Mouse (Mus musculus): ENCODE measurements around the gene Tbp. TPM values are rescaled to one million over a fixed set of nuclear protein-coding genes. Genes with fewer than 3 reads are reported as not detected.

Tbp gene
- total and polyA plus RNA-seq, 3 experiments = 38.5 to 490 (median 79.6) TPM

- no peaks in the 10 kb centered on the region for H3K9me3 ChIP-seq (replicated peaks; ENCODE audit: insufficient read depth, low read length)
- H3K27me3 ChIP-seq (ENCODE audit: control insufficient read depth in 1 of 2, insufficient read depth in 2 of 2, low read length in 2 of 2) = no peaks in the 10 kb centered on the region
- H3K4me3 ChIP-seq (ENCODE audit: control insufficient read depth in 1 of 2, insufficient read depth in 1 of 2, low read depth in 2 of 2, low read length in 2 of 2) = no peak overlapping the region
- TF ChIP-seq CTCF (IDR thresholded peaks at IDR 0.05 in 2 of 3, conservative IDR thresholded peaks at IDR 0.05 in 1 of 3; ENCODE audit: control insufficient read depth in 1 of 3, insufficient read depth in 1 of 3, low read depth in 2 of 3, low read length in 3 of 3, poor library complexity in 1 of 3, severe bottlenecking in 1 of 3) (no peak), ZMIZ1 (IDR thresholded peaks at IDR 0.05; ENCODE audit: low read depth, low read length) (no peak), RAD21 (IDR thresholded peaks at IDR 0.05; ENCODE audit: low read depth, low read length) (no peak), MXI1 (IDR thresholded peaks at IDR 0.05; ENCODE audit: low read depth, low read length) (no peak), MYB (IDR thresholded peaks at IDR 0.05; ENCODE audit: low read depth, low read length) (no peak), MYC (IDR thresholded peaks at IDR 0.05; ENCODE audit: low read depth, low read length) (no peak), NRF1 (IDR thresholded peaks at IDR 0.05; ENCODE audit: insufficient read depth, low read depth, low read length, poor library complexity, severe bottlenecking) (no peak), RCOR1 (IDR thresholded peaks at IDR 0.05; ENCODE audit: low read depth, low read length) (no peak), POLR2AphosphoS5 (IDR thresholded peaks at IDR 0.05; ENCODE audit: borderline replicate concordance, low read depth, low read length) (no peak), KAT2A (conservative IDR thresholded peaks at IDR 0.05; ENCODE audit: low read depth, low read length) (no peak), ZNF384 (IDR thresholded peaks at IDR 0.05; ENCODE audit: low read depth, low read length) (no peak), MAFK (IDR thresholded peaks at IDR 0.05; ENCODE audit: borderline replicate concordance, low read depth, low read length) (no peak), CHD2 (IDR thresholded peaks at IDR 0.05; ENCODE audit: low read length) (no peak), UBTF (IDR thresholded peaks at IDR 0.05; ENCODE audit: borderline replicate concordance, insufficient read depth, low read depth, low read length) (no peak), SIN3A (IDR thresholded peaks at IDR 0.05; ENCODE audit: low read length) (no peak), MEF2A (IDR thresholded peaks at IDR 0.05; ENCODE audit: extremely low read depth, insufficient replicate concordance, low read depth, low read length, poor library complexity, severe bottlenecking) (no peak), MAZ (IDR thresholded peaks at IDR 0.05; ENCODE audit: low read depth, low read length) (no peak), JUND (IDR thresholded peaks at IDR 0.05; ENCODE audit: low read depth, low read length) (no peak)
- H3K79me2 ChIP-seq (ENCODE audit: control insufficient read depth, insufficient read depth, low read length, poor library complexity) = 0 out of 2 replicates have a peak, but pooled peaks cover 2% of the 10 kb centered on the region
- H3K36me3 ChIP-seq (ENCODE audit: control insufficient read depth in 1 of 2, insufficient read depth in 2 of 2, low read length in 2 of 2) = peaks cover 0 to 74% of the 10 kb centered on the region in 2 experiments; a peak in 2 of 4 replicates
- no peak overlapping the region for H3K27ac ChIP-seq (ENCODE audit: control insufficient read depth, low read depth, low read length)
- H3K9ac ChIP-seq (ENCODE audit: control insufficient read depth, low read depth, low read length, poor library complexity, severe bottlenecking) = no peak overlapping the region
- H3K4me1 ChIP-seq (ENCODE audit: control insufficient read depth in 1 of 2, insufficient read depth in 2 of 2, low read length in 2 of 2) = no peaks in the 10 kb centered on the region
- DNase-seq (ENCODE audit: low read depth, low spot score) = no peak
Observed at GRCm38 (mm10) chr17:15510694-15511093, 11.0 kb downstream of the Tbp start.

- Histone ChIP-seq H3K9me3 (replicated peaks; ENCODE audit: insufficient read depth, low read length) (no peaks in the 10 kb centered on the region), H3K4me1 (ENCODE audit: control insufficient read depth in 1 of 2, insufficient read depth in 2 of 2, low read length in 2 of 2) (no peaks in the 10 kb centered on the region), H3K79me2 (ENCODE audit: control insufficient read depth, insufficient read depth, low read length, poor library complexity) (no peaks in the 10 kb centered on the region), H3K27me3 (ENCODE audit: control insufficient read depth in 1 of 2, insufficient read depth in 2 of 2, low read length in 2 of 2) (no peaks in the 10 kb centered on the region), H3K4me3 (ENCODE audit: control insufficient read depth in 1 of 2, insufficient read depth in 1 of 2, low read depth in 2 of 2, low read length in 2 of 2) (no peak overlapping the region), H3K9ac (ENCODE audit: control insufficient read depth, low read depth, low read length, poor library complexity, severe bottlenecking) (no peak overlapping the region), H3K27ac (ENCODE audit: control insufficient read depth, low read depth, low read length) (no peak overlapping the region), H3K36me3 (ENCODE audit: control insufficient read depth in 1 of 2, insufficient read depth in 2 of 2, low read length in 2 of 2) (peaks cover 2 to 48% of the 10 kb centered on the region in 2 experiments; a peak in 3 of 4 replicates)
- TF ChIP-seq CTCF (IDR thresholded peaks at IDR 0.05 in 2 of 3, conservative IDR thresholded peaks at IDR 0.05 in 1 of 3; ENCODE audit: control insufficient read depth in 1 of 3, insufficient read depth in 1 of 3, low read depth in 2 of 3, low read length in 3 of 3, poor library complexity in 1 of 3, severe bottlenecking in 1 of 3) (peak in 1 of 3 experiments; percentile 22; a peak in 2 of 6 replicates), POLR2AphosphoS5 (IDR thresholded peaks at IDR 0.05; ENCODE audit: borderline replicate concordance, low read depth, low read length) (no peak)
- DNase-seq (ENCODE audit: low read depth, low spot score) = no peak
Observed at GRCm38 (mm10) chr17:15517776-15518175, 18.1 kb downstream of the Tbp start.
